Mouse (Mus musculus): ENCODE measurements at regions not wholly inside any gene's neighbourhood (a gene's known extent, or its start where the extent isn't known, plus 50 kb on each side); places are given as distances from the start of the nearest gene placed in this dataset.
A peak's percentile ranks its signal among the peaks of the same experiment; 100 is the strongest.

- WGBS, result 69% methylated on average over 17 of the region's 17 CpGs
- no peak overlapping the region for H3K27ac ChIP-seq (ENCODE audit: low read depth)
- no peaks in the 10 kb centered on the region for H3K27me3 ChIP-seq (ENCODE audit: control insufficient read depth, insufficient read depth, low read length)
- TF ChIP-seq CTCF (IDR thresholded peaks at IDR 0.05; ENCODE audit: low read depth) (no peak), EP300 (IDR thresholded peaks at IDR 0.05; ENCODE audit: low read depth) (no peak)
- ATAC-seq (ENCODE audit: insufficient read depth, low read depth) (peak; percentile 30; the same call in 1 of the 2 replicates), DNase-seq (ENCODE audit: low spot score) (peak; percentile 25)
- no peaks in the 10 kb centered on the region for H3K4me1 ChIP-seq (ENCODE audit: control insufficient read depth, insufficient read depth)
- H3K9ac ChIP-seq (replicated peaks; ENCODE audit: low read depth, low read length), result no peak overlapping the region
- no peaks in the 10 kb centered on the region for H3K9me3 ChIP-seq (replicated peaks; ENCODE audit: control insufficient read depth, low read length)
- no peak overlapping the region for H3K4me2 ChIP-seq (ENCODE audit: low read depth, low read length)
- H3K36me3 ChIP-seq (replicated peaks; ENCODE audit: control insufficient read depth, insufficient read depth, low read length), result no peaks in the 10 kb centered on the region
- H3K4me3 ChIP-seq (ENCODE audit: low read depth, low read length), result no peak overlapping the region
Measured at GRCm38 (mm10) chr2:52804106-52804825, 53.4 kb upstream of the Fmnl2 start.

- no peaks in the 10 kb centered on the region for H3K9me3 ChIP-seq (replicated peaks; ENCODE audit: control insufficient read depth, low read length)
- no peak overlapping the region for H3K27ac ChIP-seq (ENCODE audit: low read depth)
- DNase-seq (ENCODE audit: low spot score) (no peak), ATAC-seq (ENCODE audit: insufficient read depth, low read depth) (no peak)
- H3K36me3 ChIP-seq (replicated peaks; ENCODE audit: control insufficient read depth, insufficient read depth, low read length), result no peaks in the 10 kb centered on the region
- H3K4me1 ChIP-seq (ENCODE audit: control insufficient read depth, insufficient read depth), result no peaks in the 10 kb centered on the region
- WGBS, result 28% methylated on average over 1 of the region's 1 CpGs
- no peaks in the 10 kb centered on the region for H3K27me3 ChIP-seq (ENCODE audit: control insufficient read depth, insufficient read depth, low read length)
- H3K4me3 ChIP-seq (ENCODE audit: low read depth, low read length), result no peak overlapping the region
- TF ChIP-seq CTCF (IDR thresholded peaks at IDR 0.05; ENCODE audit: low read depth) (no peak), EP300 (IDR thresholded peaks at IDR 0.05; ENCODE audit: low read depth) (no peak)
- H3K4me2 ChIP-seq (ENCODE audit: low read depth, low read length), result no peak overlapping the region
- no peak overlapping the region for H3K9ac ChIP-seq (replicated peaks; ENCODE audit: low read depth, low read length)
Measured at GRCm38 (mm10) chr2:52804826-52805149, 52.9 kb upstream of the Fmnl2 start.

- WGBS, result 31% methylated on average over 2 of the region's 2 CpGs
Measured at GRCm38 (mm10) chr2:52807826-52808225, 49.8 kb upstream of the Fmnl2 start.

More at GRCm38 (mm10) chr2:52807826-52808225, 49.8 kb upstream of the Fmnl2 start:
- no peak for DNase-seq (ENCODE audit: low spot score)
- Histone ChIP-seq H3K36me3 (replicated peaks; ENCODE audit: control insufficient read depth, insufficient read depth, low read length) (no peaks in the 10 kb centered on the region), H3K4me3 (ENCODE audit: low read depth, low read length) (no peak overlapping the region), H3K27ac (ENCODE audit: low read depth) (no peak overlapping the region), H3K4me1 (ENCODE audit: control insufficient read depth, insufficient read depth) (no peaks in the 10 kb centered on the region), H3K9ac (replicated peaks; ENCODE audit: low read depth, low read length) (no peak overlapping the region), H3K4me2 (ENCODE audit: low read depth, low read length) (no peak overlapping the region), H3K27me3 (ENCODE audit: control insufficient read depth, insufficient read depth, low read length) (no peaks in the 10 kb centered on the region), H3K9me3 (replicated peaks; ENCODE audit: control insufficient read depth, low read length) (no peaks in the 10 kb centered on the region)
- ATAC-seq (ENCODE audit: insufficient read depth, low read depth), result no peak
- TF ChIP-seq EP300 (IDR thresholded peaks at IDR 0.05; ENCODE audit: low read depth) (no peak), CTCF (IDR thresholded peaks at IDR 0.05; ENCODE audit: low read depth) (no peak)
